Mouse (Mus musculus) liver, embryonic 15.5 days (tissue): ENCODE results near the gene Klf16. TPM values are rescaled to one million over a fixed set of nuclear protein-coding genes. Genes with fewer than 3 reads are reported as not detected.
"Not testable (repeated sequence)": the region's sequence is repeated elsewhere in the genome, so short reads cannot be mapped to it uniquely, and the experiment has no call there.

Experiments
- ATAC-seq: fragments of 200-750 bp; cut with Nextera tagmentation; 2 replicates; pipeline ENCODE4 v1.8.0; 2017; ENCODE audit warnings: moderate number of reproducible peaks, mild to moderate bottlenecking, moderate library complexity; ENCODE audit not compliant: insufficient read depth
- H3K27ac ChIP-seq: fragments of 300-500 bp; sonication (generic); replicated peaks from 2 replicates; pipeline ENCODE4 v1.5.1; 2015; ENCODE audit warnings: mild to moderate bottlenecking, inconsistent platforms
- H3K27me3 ChIP-seq: fragments of 300-500 bp; sonication (generic); 2 replicates; pipeline ENCODE4 v1.6.1; 2015; ENCODE audit warnings: mild to moderate bottlenecking, inconsistent platforms
- H3K36me3 ChIP-seq: fragments of 300-500 bp; sonication (generic); replicated peaks from 2 replicates; pipeline ENCODE4 v1.6.1; 2015; ENCODE audit warnings: moderate library complexity, mild to moderate bottlenecking, inconsistent platforms
- H3K4me1 ChIP-seq: fragments of 300-500 bp; sonication (generic); replicated peaks from 2 replicates; pipeline ENCODE4 v1.6.1; 2015; ENCODE audit warnings: inconsistent platforms
- H3K4me2 ChIP-seq: fragments of 300-500 bp; sonication (generic); 2 replicates; pipeline ENCODE4 v1.6.1; 2015; ENCODE audit warnings: moderate library complexity, mild to moderate bottlenecking, inconsistent platforms
- H3K4me3 ChIP-seq: fragments of 300-500 bp; sonication (generic); replicated peaks from 2 replicates; pipeline ENCODE4 v1.5.1; 2015; ENCODE audit warnings: mild to moderate bottlenecking, inconsistent platforms
- H3K9ac ChIP-seq: fragments of 300-500 bp; sonication (generic); 2 replicates; pipeline ENCODE4 v1.6.1; 2015; ENCODE audit warnings: moderate library complexity, mild to moderate bottlenecking, inconsistent platforms
- H3K9me3 ChIP-seq: fragments of 300-500 bp; sonication (generic); replicated peaks from 2 replicates; pipeline ENCODE4 v1.6.1; 2016; ENCODE audit warnings: inconsistent platforms
- WGBS: fragments of 180-500 bp; shearing (Covaris S2); methylation state at CpG from one replicate; pipeline ENCODE4 v1.1.7; 2015; ENCODE audit warnings: mixed read lengths; ENCODE audit not compliant: insufficient replicate concordance; 5-methylcytosine and 5-hydroxymethylcytosine counted together
- polyA plus RNA-seq: library from polyadenylated mRNA; unstranded; fragments of >200 nt; fragmentation: Nextera tagmentation; extraction: Ambion mirVana; gene quantifications from 2 replicates; pipeline ENCODE4 v1.2.1, GENCODE M21; 2015

Gene Klf16
- polyA plus RNA-seq, 1 experiment from 2014 or later: 12.1 TPM

GRCm38 (mm10) chr10:80618181-80618580 lies 41.1 kb upstream of the Klf16 start:
- Histone ChIP-seq H3K9ac (no peak overlapping the region), H3K9me3 (no peaks in the 10 kb centered on the region), H3K27ac (no peak overlapping the region), H3K4me2 (no peak overlapping the region), H3K4me1 (peaks cover 41% of the 10 kb centered on the region), H3K27me3 (no peaks in the 10 kb centered on the region), H3K4me3 (no peak overlapping the region), H3K36me3 (peaks cover 28% of the 10 kb centered on the region)
- no peak for ATAC-seq
- 36% methylated on average over 9 of the region's 9 CpGs for WGBS

DNA sequence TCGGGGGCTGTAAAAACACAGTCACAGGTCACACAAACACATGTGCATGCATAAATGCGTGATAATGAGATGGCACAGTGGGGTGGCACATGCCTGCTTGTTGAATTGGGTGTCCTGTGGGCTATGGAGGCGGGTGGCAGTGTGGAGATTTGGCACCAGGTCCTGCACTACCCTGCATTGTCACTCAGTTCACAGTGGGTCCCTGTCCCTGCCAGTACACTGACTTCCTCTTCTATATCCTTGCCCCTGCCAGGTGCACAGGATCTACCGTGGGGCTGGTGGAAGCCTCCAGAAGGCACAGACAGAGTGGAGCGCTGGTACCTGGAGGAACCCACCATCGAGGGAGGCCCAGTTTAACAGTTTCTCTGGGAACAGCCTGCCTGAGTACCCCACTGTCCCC lies 37.2 kb upstream of the Klf16 start:
- ATAC-seq: no peak
- no peak overlapping the region for H3K27ac ChIP-seq
- H3K4me1 ChIP-seq: peaks cover 30% of the 10 kb centered on the region
- no peak overlapping the region for H3K9ac ChIP-seq
- no peaks in the 10 kb centered on the region for H3K9me3 ChIP-seq
- H3K27me3 ChIP-seq: no peaks in the 10 kb centered on the region
- peaks cover 60% of the 10 kb centered on the region for H3K36me3 ChIP-seq
- H3K4me3 ChIP-seq: no peak overlapping the region
- no peak overlapping the region for H3K4me2 ChIP-seq
- WGBS: 78% methylated on average over 6 of the region's 6 CpGs

DNA sequence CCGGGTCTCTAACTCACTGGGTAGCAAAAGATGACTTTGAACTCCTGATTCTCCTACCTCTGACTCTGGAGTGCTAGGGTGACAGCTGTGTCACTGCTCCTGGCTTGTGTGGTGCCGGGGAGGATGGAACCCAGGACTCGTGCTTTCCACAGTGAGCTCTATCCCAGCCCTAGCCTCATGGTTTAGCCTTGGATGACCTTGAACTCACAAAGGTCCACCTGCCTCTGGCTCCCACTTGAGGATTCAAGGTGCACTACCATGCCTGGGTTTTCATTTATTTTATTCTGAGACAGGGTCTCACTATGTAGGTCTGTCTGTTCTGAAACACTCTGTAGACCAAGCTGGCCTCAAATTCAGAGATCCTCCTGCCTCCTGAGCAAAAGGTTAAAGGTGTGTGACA lies 36.7 kb upstream of the Klf16 start:
- H3K9ac ChIP-seq: no peak overlapping the region
- no peaks in the 10 kb centered on the region for H3K9me3 ChIP-seq
- H3K27me3 ChIP-seq: no peaks in the 10 kb centered on the region
- peaks cover 28% of the 10 kb centered on the region for H3K4me1 ChIP-seq
- no peak overlapping the region for H3K4me3 ChIP-seq
- no peak overlapping the region for H3K4me2 ChIP-seq
- H3K27ac ChIP-seq: no peak overlapping the region
- peaks cover 66% of the 10 kb centered on the region for H3K36me3 ChIP-seq
- ATAC-seq: no peak
- 67% methylated on average over 3 of the region's 3 CpGs for WGBS

DNA sequence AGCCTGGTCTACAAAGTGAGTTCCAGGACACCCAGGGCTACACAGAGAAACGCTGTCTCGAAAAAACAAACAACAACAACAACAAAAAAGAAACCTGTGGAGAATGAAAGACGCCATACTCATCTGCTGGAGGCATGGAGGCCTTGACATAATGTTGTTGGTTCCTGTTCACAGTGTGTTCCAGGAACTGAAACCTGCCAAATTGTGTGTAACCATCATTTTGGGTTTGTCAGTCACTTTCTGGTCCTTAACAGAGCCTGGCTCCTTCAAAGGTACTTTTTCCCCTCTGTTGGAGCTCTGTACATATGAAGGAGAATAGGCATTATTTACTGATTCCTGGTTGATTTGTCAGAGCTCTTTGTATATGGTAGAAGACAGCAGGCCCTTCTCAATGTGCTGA lies 34.8 kb upstream of the Klf16 start:
- H3K9ac ChIP-seq: no peak overlapping the region
- WGBS: 82% methylated on average over 3 of the region's 3 CpGs
- H3K9me3 ChIP-seq: no peaks in the 10 kb centered on the region
- no peak overlapping the region for H3K27ac ChIP-seq
- H3K4me1 ChIP-seq: peaks cover 39% of the 10 kb centered on the region
- no peak for ATAC-seq
- H3K36me3 ChIP-seq: peaks cover 85% of the 10 kb centered on the region
- H3K4me3 ChIP-seq: no peak overlapping the region
- H3K4me2 ChIP-seq: no peak overlapping the region
- H3K27me3 ChIP-seq: no peaks in the 10 kb centered on the region

GRCm38 (mm10) chr10:80611024-80611423 lies 33.9 kb upstream of the Klf16 start:
- 40% methylated on average over 4 of the region's 4 CpGs for WGBS

GRCm38 (mm10) chr10:80610116-80610785 lies 33.1 kb upstream of the Klf16 start:
- peak overlapping the region; percentile 45; the same call in 1 of the 2 replicates for H3K27ac ChIP-seq
- H3K27me3 ChIP-seq: no peaks in the 10 kb centered on the region
- 76% methylated on average over 9 of the region's 9 CpGs for WGBS
- ATAC-seq: no peak
- no peak overlapping the region for H3K9ac ChIP-seq
- peaks cover 89% of the 10 kb centered on the region for H3K36me3 ChIP-seq
- H3K9me3 ChIP-seq: no peaks in the 10 kb centered on the region
- no peak overlapping the region for H3K4me3 ChIP-seq
- peaks cover 50% of the 10 kb centered on the region for H3K4me1 ChIP-seq
- H3K4me2 ChIP-seq: no peak overlapping the region

More at GRCm38 (mm10) chr10:80611024-80611423, 33.9 kb upstream of the Klf16 start:
- Histone ChIP-seq H3K4me1 (peaks cover 47% of the 10 kb centered on the region), H3K9me3 (no peaks in the 10 kb centered on the region), H3K4me3 (no peak overlapping the region), H3K36me3 (peaks cover 94% of the 10 kb centered on the region), H3K27ac (peak overlapping the region; percentile 45; the same call in 1 of the 2 replicates), H3K4me2 (no peak overlapping the region), H3K27me3 (no peaks in the 10 kb centered on the region), H3K9ac (no peak overlapping the region)
- ATAC-seq: peak; percentile 35; the same call in 1 of the 2 replicates

- Histone ChIP-seq H3K27me3 (no peaks in the 10 kb centered on the region), H3K4me3 (no peak overlapping the region), H3K36me3 (peaks cover 81% of the 10 kb centered on the region), H3K4me2 (no peak overlapping the region), H3K4me1 (peaks cover 59% of the 10 kb centered on the region), H3K9me3 (no peaks in the 10 kb centered on the region), H3K27ac (no peak overlapping the region; the same call in 1 of the 2 replicates), H3K9ac (no peak overlapping the region)
- WGBS: 81% methylated on average over 10 of the region's 10 CpGs
- no peak for ATAC-seq
These were observed 32.3 kb upstream of the Klf16 start for GRCm38 (mm10) chr10:80609269-80609924.

- no peak overlapping the region for H3K9ac ChIP-seq
- peaks cover 72% of the 10 kb centered on the region for H3K36me3 ChIP-seq
- WGBS: 70% methylated on average over 3 of the region's 3 CpGs
- H3K27me3 ChIP-seq: no peaks in the 10 kb centered on the region
- H3K4me1 ChIP-seq: peaks cover 68% of the 10 kb centered on the region
- H3K4me2 ChIP-seq: no peak overlapping the region
- H3K4me3 ChIP-seq: no peak overlapping the region
- no peaks in the 10 kb centered on the region for H3K9me3 ChIP-seq
- ATAC-seq: no peak
- no peak overlapping the region for H3K27ac ChIP-seq
These were observed 31.3 kb upstream of the Klf16 start for GRCm38 (mm10) chr10:80608435-80608834.

DNA sequence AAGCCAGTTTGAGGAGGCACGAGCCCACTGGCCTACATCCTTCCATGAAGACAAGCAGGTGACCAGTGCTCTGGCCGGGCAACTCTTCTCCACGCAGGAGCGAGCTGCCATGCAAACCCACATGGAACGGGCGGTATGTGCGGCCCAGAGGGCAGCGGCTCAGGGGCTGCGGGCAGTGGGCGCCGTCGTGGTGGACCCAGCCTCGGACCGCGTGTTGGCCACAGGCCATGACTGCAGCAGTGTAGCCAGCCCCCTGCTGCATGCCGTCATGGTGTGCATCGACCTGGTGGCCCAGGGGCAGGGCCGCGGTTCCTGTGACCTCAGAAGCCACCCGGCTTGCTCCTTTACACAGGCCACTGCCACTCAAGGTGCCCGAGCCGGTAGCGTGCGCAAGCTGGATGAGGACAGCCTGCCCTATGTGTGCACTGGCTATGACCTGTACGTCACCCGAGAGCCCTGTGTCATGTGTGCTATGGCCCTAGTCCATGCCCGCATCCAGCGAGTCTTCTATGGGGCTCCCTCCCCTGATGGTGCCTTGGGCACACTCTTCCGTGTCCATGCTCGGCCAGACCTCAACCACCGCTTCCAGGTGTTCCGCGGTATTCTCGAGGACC lies 29.7 kb upstream of the Klf16 start:
- no peak for ATAC-seq
- Histone ChIP-seq H3K9me3 (no peaks in the 10 kb centered on the region), H3K9ac (no peak overlapping the region), H3K36me3 (peaks cover 57% of the 10 kb centered on the region), H3K27ac (no peak overlapping the region), H3K4me3 (no peak overlapping the region), H3K27me3 (no peaks in the 10 kb centered on the region), H3K4me2 (no peak overlapping the region), H3K4me1 (peaks cover 79% of the 10 kb centered on the region)
- WGBS: 91% methylated on average over 34 of the region's 34 CpGs

DNA sequence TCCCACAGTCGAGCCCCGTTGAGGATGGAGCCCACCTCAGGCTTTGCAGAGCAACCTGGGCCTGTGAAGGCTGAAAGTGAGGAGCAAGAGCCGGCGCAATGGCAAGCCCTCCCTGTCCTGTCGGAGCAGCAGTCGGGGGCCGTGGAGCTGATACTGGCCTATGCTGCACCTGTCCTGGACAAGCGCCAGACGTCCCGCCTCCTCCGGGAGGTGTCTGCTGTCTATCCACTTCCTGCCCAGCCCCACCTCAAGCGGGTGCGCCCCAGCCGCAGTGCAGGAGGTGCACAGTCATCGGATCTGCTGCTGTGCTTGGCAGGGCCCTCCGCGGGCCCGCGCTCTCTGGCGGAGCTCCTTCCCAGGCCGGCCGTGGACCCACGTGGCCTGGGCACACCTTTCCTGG lies 29.2 kb upstream of the Klf16 start:
- 81% methylated on average over 23 of the region's 23 CpGs for WGBS
- H3K27ac ChIP-seq: no peak overlapping the region
- H3K4me3 ChIP-seq: no peak overlapping the region
- no peak overlapping the region for H3K9ac ChIP-seq
- H3K9me3 ChIP-seq: no peaks in the 10 kb centered on the region
- no peak overlapping the region for H3K4me2 ChIP-seq
- no peak for ATAC-seq
- H3K36me3 ChIP-seq: peaks cover 55% of the 10 kb centered on the region
- H3K27me3 ChIP-seq: no peaks in the 10 kb centered on the region
- peaks cover 82% of the 10 kb centered on the region for H3K4me1 ChIP-seq

DNA sequence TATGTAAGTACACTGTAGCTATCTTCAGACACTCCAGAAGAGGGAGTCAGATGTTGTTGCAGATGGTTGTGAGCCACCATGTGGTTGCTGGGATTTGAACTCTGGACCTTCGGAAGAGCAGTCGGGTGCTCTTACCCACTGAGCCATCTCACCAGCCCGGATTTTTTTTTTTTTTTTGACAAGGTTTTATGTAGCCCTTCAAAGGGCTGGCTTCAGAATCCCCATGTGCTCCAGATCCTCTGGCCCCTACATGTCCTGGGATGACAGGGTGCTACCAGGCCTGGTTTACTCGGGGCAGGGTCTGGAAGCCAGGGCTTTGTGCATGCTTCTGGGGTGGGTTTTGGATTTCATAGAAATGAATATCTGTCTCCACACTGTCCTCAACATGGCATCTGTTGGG lies 28.6 kb upstream of the Klf16 start, which contains the start of gene Gm49322:
Gene Gm49322, plus strand, starts transcription at position 301 of the 400 bp plus-strand sequence.
- peak within 1 kb of the TSS; percentile 73; the same call in 1 of the 2 replicates for H3K4me3 ChIP-seq
- peaks cover 82% of the 10 kb centered on the region for H3K4me1 ChIP-seq
- ATAC-seq, H3K9me3 ChIP-seq, H3K27me3 ChIP-seq: not testable (repeated sequence)
- H3K36me3 ChIP-seq: peaks cover 49% of the 10 kb centered on the region
- H3K9ac ChIP-seq: peak within 1 kb of the TSS; percentile 18
- peak within 1 kb of the TSS; percentile 94 for H3K27ac ChIP-seq
- WGBS: 65% methylated on average over 4 of the region's 4 CpGs
- H3K4me2 ChIP-seq: peak within 1 kb of the TSS; percentile 85
